Mouse (Mus musculus): ENCODE measurements at regions not wholly inside any gene's neighbourhood (a gene's known extent, or its start where the extent isn't known, plus 50 kb on each side); places are given as distances from the start of the nearest gene placed in this dataset.

- no peak for DNase-seq (ENCODE audit: low spot score)
- Histone ChIP-seq H3K4me1 (replicated peaks; ENCODE audit: control insufficient read depth, insufficient read depth, low read length) (no peaks in the 10 kb centered on the region), H3K9me3 (ENCODE audit: control insufficient read depth, low read length) (no peaks in the 10 kb centered on the region), H3K36me3 (replicated peaks; ENCODE audit: control insufficient read depth, insufficient read depth) (no peaks in the 10 kb centered on the region), H3K9ac (no peak overlapping the region), H3K4me3 (replicated peaks; ENCODE audit: low read length) (no peak overlapping the region), H3K27ac (no peak overlapping the region), H3K27me3 (ENCODE audit: control insufficient read depth, insufficient read depth, low read length) (no peaks in the 10 kb centered on the region), H3K4me2 (replicated peaks) (no peak overlapping the region)
- no peak for ATAC-seq (ENCODE audit: low FRiP score)
- WGBS: 61% methylated on average over 14 of the region's 14 CpGs
These were observed 681.9 kb upstream of the Fam160b2 start for GRCm38 (mm10) chr14:71281568-71281967.

- Histone ChIP-seq H3K9me3 (ENCODE audit: control insufficient read depth, low read length) (no peaks in the 10 kb centered on the region), H3K4me2 (replicated peaks) (peak overlapping the region; percentile 23; the same call in 1 of the 2 replicates), H3K9ac (no peak overlapping the region), H3K4me1 (replicated peaks; ENCODE audit: control insufficient read depth, insufficient read depth, low read length) (peaks cover 5% of the 10 kb centered on the region; the same call in 1 of the 2 replicates), H3K4me3 (replicated peaks; ENCODE audit: low read length) (no peak overlapping the region), H3K36me3 (replicated peaks; ENCODE audit: control insufficient read depth, insufficient read depth) (no peaks in the 10 kb centered on the region), H3K27me3 (ENCODE audit: control insufficient read depth, insufficient read depth, low read length) (no peaks in the 10 kb centered on the region), H3K27ac (no peak overlapping the region; the same call in 1 of the 2 replicates)
- ATAC-seq (ENCODE audit: low FRiP score): no peak
- 51% methylated on average over 12 of the region's 12 CpGs for WGBS
- peak; percentile 36 for DNase-seq (ENCODE audit: low spot score)
These were observed 676.7 kb upstream of the Fam160b2 start for GRCm38 (mm10) chr14:71276309-71276791.

- Histone ChIP-seq H3K9me3 (ENCODE audit: control insufficient read depth, low read length) (no peaks in the 10 kb centered on the region), H3K36me3 (replicated peaks; ENCODE audit: control insufficient read depth, insufficient read depth) (no peaks in the 10 kb centered on the region), H3K4me2 (replicated peaks) (no peak overlapping the region), H3K4me3 (replicated peaks; ENCODE audit: low read length) (no peak overlapping the region), H3K27ac (no peak overlapping the region), H3K4me1 (replicated peaks; ENCODE audit: control insufficient read depth, insufficient read depth, low read length) (peaks cover 5% of the 10 kb centered on the region; the same call in 1 of the 2 replicates), H3K9ac (no peak overlapping the region), H3K27me3 (ENCODE audit: control insufficient read depth, insufficient read depth, low read length) (no peaks in the 10 kb centered on the region)
- ATAC-seq (ENCODE audit: low FRiP score) (no peak), DNase-seq (ENCODE audit: low spot score) (no peak)
- 97% methylated on average over 2 of the region's 2 CpGs for WGBS
These were observed 672.8 kb upstream of the Fam160b2 start for GRCm38 (mm10) chr14:71272470-71272869.

GRCm38 (mm10) chr14:71257650-71258049, 658.0 kb upstream of the Fam160b2 start:
- H3K9ac ChIP-seq: no peak overlapping the region
- WGBS: 89% methylated on average over 4 of the region's 4 CpGs
- H3K27me3 ChIP-seq (ENCODE audit: control insufficient read depth, insufficient read depth, low read length): no peaks in the 10 kb centered on the region
- H3K4me1 ChIP-seq (replicated peaks; ENCODE audit: control insufficient read depth, insufficient read depth, low read length): no peaks in the 10 kb centered on the region
- DNase-seq (ENCODE audit: low spot score) (no peak), ATAC-seq (ENCODE audit: low FRiP score) (no peak)
- no peak overlapping the region for H3K4me3 ChIP-seq (replicated peaks; ENCODE audit: low read length)
- H3K27ac ChIP-seq: no peak overlapping the region
- no peak overlapping the region for H3K4me2 ChIP-seq (replicated peaks)
- no peaks in the 10 kb centered on the region for H3K9me3 ChIP-seq (ENCODE audit: control insufficient read depth, low read length)
- no peaks in the 10 kb centered on the region for H3K36me3 ChIP-seq (replicated peaks; ENCODE audit: control insufficient read depth, insufficient read depth)

GRCm38 (mm10) chr14:71254207-71254606, 654.6 kb upstream of the Fam160b2 start:
- Histone ChIP-seq H3K27ac (no peak overlapping the region), H3K9ac (no peak overlapping the region), H3K36me3 (replicated peaks; ENCODE audit: control insufficient read depth, insufficient read depth) (no peaks in the 10 kb centered on the region), H3K4me1 (replicated peaks; ENCODE audit: control insufficient read depth, insufficient read depth, low read length) (peaks cover 5% of the 10 kb centered on the region; the same call in 1 of the 2 replicates), H3K9me3 (ENCODE audit: control insufficient read depth, low read length) (no peaks in the 10 kb centered on the region), H3K27me3 (ENCODE audit: control insufficient read depth, insufficient read depth, low read length) (no peaks in the 10 kb centered on the region), H3K4me3 (replicated peaks; ENCODE audit: low read length) (no peak overlapping the region), H3K4me2 (replicated peaks) (no peak overlapping the region)
- ATAC-seq (ENCODE audit: low FRiP score) (no peak), DNase-seq (ENCODE audit: low spot score) (no peak)
- 96% methylated on average over 1 of the region's 1 CpGs for WGBS

GRCm38 (mm10) chr14:71252136-71252535, 652.5 kb upstream of the Fam160b2 start:
- Histone ChIP-seq H3K9me3 (ENCODE audit: control insufficient read depth, low read length) (no peaks in the 10 kb centered on the region), H3K27ac (no peak overlapping the region), H3K4me3 (replicated peaks; ENCODE audit: low read length) (no peak overlapping the region), H3K4me1 (replicated peaks; ENCODE audit: control insufficient read depth, insufficient read depth, low read length) (peaks cover 5% of the 10 kb centered on the region; the same call in 1 of the 2 replicates), H3K36me3 (replicated peaks; ENCODE audit: control insufficient read depth, insufficient read depth) (no peaks in the 10 kb centered on the region), H3K4me2 (replicated peaks) (no peak overlapping the region), H3K9ac (no peak overlapping the region), H3K27me3 (ENCODE audit: control insufficient read depth, insufficient read depth, low read length) (no peaks in the 10 kb centered on the region)
- WGBS: 92% methylated on average over 3 of the region's 3 CpGs
- ATAC-seq (ENCODE audit: low FRiP score) (no peak), DNase-seq (ENCODE audit: low spot score) (no peak)

- no peaks in the 10 kb centered on the region for H3K9me3 ChIP-seq (ENCODE audit: control insufficient read depth, low read length)
- peaks cover 5% of the 10 kb centered on the region; the same call in 1 of the 2 replicates for H3K4me1 ChIP-seq (replicated peaks; ENCODE audit: control insufficient read depth, insufficient read depth, low read length)
- H3K4me2 ChIP-seq (replicated peaks): no peak overlapping the region
- DNase-seq (ENCODE audit: low spot score): no peak
- no peak overlapping the region for H3K27ac ChIP-seq
- H3K9ac ChIP-seq: no peak overlapping the region
- H3K4me3 ChIP-seq (replicated peaks; ENCODE audit: low read length): no peak overlapping the region
- no peaks in the 10 kb centered on the region for H3K27me3 ChIP-seq (ENCODE audit: control insufficient read depth, insufficient read depth, low read length)
- 100% methylated on average over 1 of the region's 1 CpGs for WGBS
- no peaks in the 10 kb centered on the region for H3K36me3 ChIP-seq (replicated peaks; ENCODE audit: control insufficient read depth, insufficient read depth)
- ATAC-seq (ENCODE audit: low FRiP score): no peak
These were observed 651.5 kb upstream of the Fam160b2 start for GRCm38 (mm10) chr14:71251116-71251515.

GRCm38 (mm10) chr14:71249387-71249965, 649.8 kb upstream of the Fam160b2 start:
- Histone ChIP-seq H3K27me3 (ENCODE audit: control insufficient read depth, insufficient read depth, low read length) (no peaks in the 10 kb centered on the region), H3K4me1 (replicated peaks; ENCODE audit: control insufficient read depth, insufficient read depth, low read length) (peaks cover 5% of the 10 kb centered on the region; the same call in 1 of the 2 replicates), H3K4me3 (replicated peaks; ENCODE audit: low read length) (no peak overlapping the region), H3K27ac (peak overlapping the region; percentile 55), H3K36me3 (replicated peaks; ENCODE audit: control insufficient read depth, insufficient read depth) (no peaks in the 10 kb centered on the region), H3K9me3 (ENCODE audit: control insufficient read depth, low read length) (no peaks in the 10 kb centered on the region), H3K4me2 (replicated peaks) (no peak overlapping the region), H3K9ac (no peak overlapping the region)
- DNase-seq (ENCODE audit: low spot score): peak; percentile 62
- WGBS: 29% methylated on average over 7 of the region's 7 CpGs
- peak; percentile 86 for ATAC-seq (ENCODE audit: low FRiP score)

GRCm38 (mm10) chr14:71248534-71248933, 648.9 kb upstream of the Fam160b2 start:
- Histone ChIP-seq H3K4me1 (replicated peaks; ENCODE audit: control insufficient read depth, insufficient read depth, low read length) (peaks cover 5% of the 10 kb centered on the region; the same call in 1 of the 2 replicates), H3K4me3 (replicated peaks; ENCODE audit: low read length) (no peak overlapping the region), H3K36me3 (replicated peaks; ENCODE audit: control insufficient read depth, insufficient read depth) (no peaks in the 10 kb centered on the region), H3K27ac (no peak overlapping the region), H3K4me2 (replicated peaks) (no peak overlapping the region), H3K9me3 (ENCODE audit: control insufficient read depth, low read length) (no peaks in the 10 kb centered on the region), H3K27me3 (ENCODE audit: control insufficient read depth, insufficient read depth, low read length) (no peaks in the 10 kb centered on the region), H3K9ac (no peak overlapping the region)
- ATAC-seq (ENCODE audit: low FRiP score): no peak
- WGBS: 85% methylated on average over 2 of the region's 2 CpGs
- DNase-seq (ENCODE audit: low spot score): no peak

Data from hindbrain, embryonic 14.5 days (tissue).